Mouse (Mus musculus) cortical plate, adult 2 months (tissue): ENCODE results near the gene Dennd1c. TPM values are rescaled to one million over a fixed set of nuclear protein-coding genes. Genes with fewer than 3 reads are reported as not detected.
A peak's percentile ranks its signal among the peaks of the same experiment; 100 is the strongest.

ENCODE experiments used
- H3K27ac ChIP-seq: fragments of 200-500 bp; 2 replicates; pipeline ENCODE4 v1.5.1; 2012; ENCODE audit warnings: low read length, control low read depth, inconsistent platforms; ENCODE audit not compliant: insufficient read depth
- H3K4me1 ChIP-seq: fragments of 200-500 bp; 2 replicates; pipeline ENCODE4 v1.6.1; 2011; ENCODE audit warnings: low read length; ENCODE audit not compliant: control insufficient read depth, insufficient read depth
- H3K4me3 ChIP-seq: fragments of 200-500 bp; 2 replicates; pipeline ENCODE4 v1.5.1; 2011; ENCODE audit warnings: mild to moderate bottlenecking, low read length, control low read depth; ENCODE audit not compliant: insufficient read depth
- CTCF ChIP-seq: fragments of 200-500 bp; IDR thresholded peaks from 2 replicates; pipeline ENCODE4 v1.5.1; 2011; ENCODE audit warnings: mild to moderate bottlenecking, control low read depth, low read length; ENCODE audit not compliant: insufficient read depth; ENCODE audit errors: extremely low read depth
- POLR2A ChIP-seq: fragments of 200-500 bp; IDR thresholded peaks from 2 replicates; pipeline ENCODE4 v1.6.1; 2011; ENCODE audit warnings: mild to moderate bottlenecking, low read length, control low read depth; ENCODE audit not compliant: insufficient read depth; ENCODE audit errors: extremely low read depth
- polyA plus RNA-seq: library from polyadenylated mRNA; depleted of rRNA; stranded (reverse); fragments of >200 nt; gene quantifications from 2 replicates; pipeline ENCODE4 v1.2.3, GENCODE M21; 2012; rRNA removed

Gene Dennd1c
- polyA plus RNA-seq, 1 experiment, result 2.3 TPM

DNA sequence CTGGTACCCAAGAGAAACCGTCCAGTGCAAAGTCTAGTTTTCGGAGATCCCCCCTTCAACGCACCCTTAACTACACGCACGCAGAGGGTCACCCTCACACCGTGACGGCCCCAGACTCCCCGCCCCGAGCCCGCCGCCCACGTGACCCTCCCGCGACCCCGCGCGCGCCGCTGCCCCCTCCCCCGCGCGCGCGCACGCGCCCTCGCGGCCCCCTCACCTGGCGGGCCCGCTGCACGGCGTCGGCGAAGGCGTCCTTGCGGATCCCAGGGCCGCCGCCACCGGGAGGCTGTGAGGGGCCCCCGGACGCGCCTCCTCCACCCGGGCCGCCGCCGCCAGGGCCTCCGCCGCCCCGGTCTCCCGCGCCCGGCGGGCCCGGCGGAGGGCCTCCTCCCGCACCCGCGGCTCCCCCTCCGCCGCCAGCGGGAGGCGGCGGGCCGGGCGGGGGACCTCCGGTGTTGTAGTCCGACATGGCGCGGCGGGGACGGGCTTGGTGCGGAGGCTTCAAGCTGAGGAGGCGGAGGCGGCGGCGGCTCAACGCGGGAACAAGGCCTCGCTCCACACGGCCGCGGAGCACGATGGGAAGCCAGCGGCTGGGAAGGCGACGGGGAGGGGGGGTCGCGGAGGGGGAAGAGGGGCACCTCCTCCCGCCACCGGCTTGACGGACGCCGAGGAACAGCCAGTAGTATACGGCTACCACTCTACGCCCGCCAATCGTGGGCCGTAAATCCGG is 47.2 kb downstream of the Dennd1c start, which contains the start of gene Khsrp:
TSS of gene Khsrp (minus strand) at position 592 of the 730 bp plus-strand sequence.
- no peak for TF ChIP-seq CTCF
- TF ChIP-seq POLR2A, result peak; percentile 46; the same call in 1 of the 2 replicates
- peaks cover 4% of the 10 kb centered on the region for H3K4me1 ChIP-seq
- H3K4me3 ChIP-seq, result peak within 1 kb of the TSS; percentile 79
- H3K27ac ChIP-seq, result peak within 1 kb of the TSS; percentile 60

- Histone ChIP-seq H3K4me1 (peaks cover 4% of the 10 kb centered on the region), H3K27ac (no peak overlapping the region), H3K4me3 (peak overlapping the region; percentile 21)
- TF ChIP-seq POLR2A (no peak), CTCF (no peak)
Observed at GRCm38 (mm10) chr17:57029691-57030090, 48.6 kb downstream of the Dennd1c start.

GRCm38 (mm10) chr17:57027471-57027870 is 50.8 kb downstream of the Dennd1c start:
- TF ChIP-seq CTCF (no peak), POLR2A (no peak)
- Histone ChIP-seq H3K27ac (no peak overlapping the region), H3K4me1 (peaks cover 4% of the 10 kb centered on the region), H3K4me3 (no peak overlapping the region)

DNA sequence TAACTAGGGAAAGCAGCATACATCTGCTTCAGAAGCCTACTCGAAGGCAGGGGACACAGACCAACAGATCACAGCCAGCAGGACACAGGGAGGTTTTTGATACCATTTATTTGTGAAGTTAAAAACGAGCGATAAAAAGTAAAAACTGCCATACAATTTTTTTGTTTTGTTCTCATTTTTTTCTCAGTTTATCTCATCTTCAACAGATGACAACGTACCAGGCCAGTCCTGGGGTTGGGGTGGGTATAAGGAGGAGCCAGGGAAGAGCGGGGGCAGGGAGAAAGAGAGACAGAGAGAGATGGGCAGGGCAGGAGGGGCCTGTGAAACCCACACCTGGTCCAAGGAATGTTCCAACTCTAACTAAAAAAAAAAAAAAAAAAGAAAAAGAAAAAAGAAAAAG is 57.4 kb downstream of the Dennd1c start:
- no peaks in the 10 kb centered on the region for H3K4me1 ChIP-seq
- no peak overlapping the region for H3K4me3 ChIP-seq
- no peak overlapping the region for H3K27ac ChIP-seq
- TF ChIP-seq CTCF (no peak), POLR2A (no peak)

GRCm38 (mm10) chr17:57019693-57020092 is 58.6 kb downstream of the Dennd1c start:
- Histone ChIP-seq H3K4me3 (no peak overlapping the region), H3K27ac (no peak overlapping the region), H3K4me1 (no peaks in the 10 kb centered on the region)
- TF ChIP-seq POLR2A, result no peak
- TF ChIP-seq CTCF, result no peak

Other genes with a start within 250 kb of the Dennd1c start
- 2.6 and 3.2 TPM in 2 replicates for gene Rfx2, start 247.5 kb downstream of the Dennd1c start, polyA plus RNA-seq
- gene Acsbg2, start 204.1 kb downstream of the Dennd1c start, polyA plus RNA-seq, result 0.09 TPM in 1 of 2 replicates, not detected in the other
- gene 1700061G19Rik, start 203.0 kb downstream of the Dennd1c start, polyA plus RNA-seq, result 0.06 and 0.09 TPM in 2 replicates
- 73.1 and 76.0 TPM in 2 replicates for gene Mllt1, start 143.1 kb downstream of the Dennd1c start, polyA plus RNA-seq
- gene Acer1, start 96.4 kb downstream of the Dennd1c start, polyA plus RNA-seq, result not detected in 2 replicates
- gene Clpp, start 88.2 kb downstream of the Dennd1c start, polyA plus RNA-seq, result 139 and 146 TPM in 2 replicates
- gene Alkbh7, start 81.2 kb downstream of the Dennd1c start, polyA plus RNA-seq, result 32.1 and 35.4 TPM in 2 replicates
- not detected in 2 replicates for gene Pspn, start 78.5 kb downstream of the Dennd1c start, polyA plus RNA-seq
- 73.3 and 80.0 TPM in 2 replicates for gene Gtf2f1, start 67.2 kb downstream of the Dennd1c start, polyA plus RNA-seq
- 0.13 TPM in 1 of 2 replicates, not detected in the other for gene Gm17949, start 67.0 kb downstream of the Dennd1c start, polyA plus RNA-seq
- 58.4 and 63.4 TPM in 2 replicates for gene Khsrp, start 47.0 kb downstream of the Dennd1c start, polyA plus RNA-seq
- gene Slc25a41, start 36.9 kb downstream of the Dennd1c start, polyA plus RNA-seq, result 0.19 and 0.25 TPM in 2 replicates
- 0.93 and 1.6 TPM in 2 replicates for gene Crb3, start 19.4 kb downstream of the Dennd1c start, polyA plus RNA-seq
- 319 and 330 TPM in 2 replicates for gene Slc25a23, start 18.7 kb downstream of the Dennd1c start, polyA plus RNA-seq
- 597 and 680 TPM in 2 replicates for gene Tubb4a, start 9.3 kb upstream of the Dennd1c start, polyA plus RNA-seq
- gene Tnfsf9, start 26.8 kb upstream of the Dennd1c start, polyA plus RNA-seq, result 0.93 and 1.0 TPM in 2 replicates
- gene Cd70, start 71.3 kb upstream of the Dennd1c start, polyA plus RNA-seq, result 0.25 and 0.29 TPM in 2 replicates
- 0.08 TPM in 1 of 2 replicates, not detected in the other for gene Tnfsf14, start 115.7 kb upstream of the Dennd1c start, polyA plus RNA-seq
- 0.17 and 0.32 TPM in 2 replicates for gene C3, start 149.6 kb upstream of the Dennd1c start, polyA plus RNA-seq
- gene Gpr108, start 169.9 kb upstream of the Dennd1c start, polyA plus RNA-seq, result 28.8 and 29.7 TPM in 2 replicates
- gene Trip10, start 170.9 kb upstream of the Dennd1c start, polyA plus RNA-seq, result 10.1 and 11.2 TPM in 2 replicates
- 3.6 TPM in 2 replicates for gene Vav1, start 200.6 kb upstream of the Dennd1c start, polyA plus RNA-seq